In the genomic region with DNA sequence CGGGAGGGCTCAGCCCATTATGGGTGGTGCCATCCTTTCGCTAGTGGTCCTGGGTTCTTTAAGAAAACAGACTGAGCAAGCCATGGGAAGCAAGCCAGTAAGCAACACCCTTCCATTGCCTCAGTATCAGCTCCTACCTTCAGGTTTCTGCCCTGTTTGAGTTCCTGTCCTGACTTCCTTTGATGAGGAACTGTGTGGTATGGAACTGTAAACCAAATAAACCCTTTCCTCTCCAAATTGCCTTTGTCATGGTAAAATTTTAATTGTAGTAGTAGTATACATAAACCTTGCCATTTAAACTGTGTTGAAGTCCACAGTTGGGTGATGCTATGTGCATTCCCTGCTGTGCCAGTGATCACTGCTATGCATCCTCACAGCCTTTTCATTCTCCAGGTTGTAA, we compare ENCODE assay signal across 8 mouse cellular contexts. TPM values are rescaled to one million over a fixed set of nuclear protein-coding genes. Genes with fewer than 3 reads are reported as not detected.
DNase-seq lines count a peak whose midpoint lies in the region; ATAC-seq and TF ChIP-seq lines count a peak whose summit lies in the region.

No protein-coding gene starts in this region.

- in situ Hi-C loops in CH12.LX (cut with MboI; ENCODE audit: low pct_ligation_motif_present, low pct_unique_long_range_greater_than_20kb, low sequenced_read_pairs), result no loop called here

- no peaks in the 10 kb centered on the region for H3K36me3 ChIP-seq in heart, embryonic 12.5 days
- no peaks in the 10 kb centered on the region for H3K36me3 ChIP-seq in CH12.LX (replicated peaks in 1 of 2; ENCODE audit: control insufficient read depth in 1 of 2, insufficient read depth in 1 of 2, low read length in 1 of 2)
- H3K36me3 ChIP-seq in embryonic facial prominence, embryonic 15.5 days, result no peaks in the 10 kb centered on the region
- H3K36me3 ChIP-seq in liver, embryonic 15.5 days (replicated peaks), result no peaks in the 10 kb centered on the region

- no peak for DNase-seq in heart, postnatal 25 days (ENCODE audit: low spot score)
- DNase-seq in CH12.LX (ENCODE audit: extremely low read depth), result no peak
- no peak for DNase-seq in urinary bladder, adult 18-20 months (ENCODE audit: low spot score in 2 of 2)

- dilution Hi-C loops in CH12.LX (cut with MboI; ENCODE audit: extremely low pct_ligation_motif_present, extremely low pct_unique_long_range_greater_than_20kb, low sequenced_read_pairs), result no loop called here

- peaks cover 53% of the 10 kb centered on the region for H3K79me2 ChIP-seq in CH12.LX (replicated peaks; ENCODE audit: control insufficient read depth, extremely low read depth, insufficient read depth, poor library complexity, severe bottlenecking)

- no peak for TF ChIP-seq RAD21 in CH12.LX (IDR thresholded peaks at IDR 0.05; ENCODE audit: low read depth, low read length)

- no peak overlapping the region for H3K27ac ChIP-seq in heart, embryonic 12.5 days (ENCODE audit: poor library complexity, severe bottlenecking)
- peak overlapping the region; percentile 31; the same call in 1 of the 2 replicates for H3K27ac ChIP-seq in CH12.LX (ENCODE audit: insufficient read depth, low read depth)
- no peak overlapping the region for H3K27ac ChIP-seq in embryonic facial prominence, embryonic 15.5 days (replicated peaks)
- H3K27ac ChIP-seq in liver, embryonic 15.5 days (replicated peaks), result no peak overlapping the region

- no peaks in the 10 kb centered on the region for H3K9me3 ChIP-seq in heart, embryonic 12.5 days (replicated peaks)
- H3K9me3 ChIP-seq in CH12.LX (replicated peaks; ENCODE audit: low read length), result no peaks in the 10 kb centered on the region
- H3K9me3 ChIP-seq in embryonic facial prominence, embryonic 15.5 days (replicated peaks), result no peaks in the 10 kb centered on the region
- H3K9me3 ChIP-seq in liver, embryonic 15.5 days (replicated peaks), result no peaks in the 10 kb centered on the region

- H3K27me3 ChIP-seq in heart, embryonic 12.5 days (replicated peaks), result no peaks in the 10 kb centered on the region
- H3K27me3 ChIP-seq in CH12.LX (replicated peaks), result no peaks in the 10 kb centered on the region
- no peaks in the 10 kb centered on the region for H3K27me3 ChIP-seq in embryonic facial prominence, embryonic 15.5 days
- no peaks in the 10 kb centered on the region for H3K27me3 ChIP-seq in liver, embryonic 15.5 days

- TF ChIP-seq CTCF in CH12.LX (conservative IDR thresholded peaks at IDR 0.05 in 1 of 2, IDR thresholded peaks at IDR 0.05 in 1 of 2; ENCODE audit: low read depth in 2 of 2, low read length in 2 of 2), result no peak

- WGBS in heart, embryonic 12.5 days, result 61% methylated on average over 2 of the region's 2 CpGs
- 61% methylated on average over 2 of the region's 2 CpGs for WGBS in embryonic facial prominence, embryonic 15.5 days
- 53% methylated on average over 2 of the region's 2 CpGs for WGBS in liver, embryonic 15.5 days (ENCODE audit: insufficient replicate concordance)

- no peak for TF ChIP-seq EP300 in CH12.LX (IDR thresholded peaks at IDR 0.05; ENCODE audit: low read length)

- no peak overlapping the region for H3K9ac ChIP-seq in heart, embryonic 12.5 days
- peak overlapping the region; percentile 98 for H3K9ac ChIP-seq in CH12.LX (ENCODE audit: insufficient read depth, low read depth)
- no peak overlapping the region for H3K9ac ChIP-seq in embryonic facial prominence, embryonic 15.5 days
- H3K9ac ChIP-seq in liver, embryonic 15.5 days, result no peak overlapping the region

- H3K4me1 ChIP-seq in heart, embryonic 12.5 days (replicated peaks), result peaks cover 37% of the 10 kb centered on the region
- peaks cover 5 to 44% of the 10 kb centered on the region in 2 experiments for H3K4me1 ChIP-seq in CH12.LX (ENCODE audit: control insufficient read depth in 1 of 2, insufficient read depth in 2 of 2)
- peaks cover 27% of the 10 kb centered on the region for H3K4me1 ChIP-seq in embryonic facial prominence, embryonic 15.5 days
- peaks cover 54% of the 10 kb centered on the region for H3K4me1 ChIP-seq in liver, embryonic 15.5 days (replicated peaks)

- TF ChIP-seq POLR2A in CH12.LX (IDR thresholded peaks at IDR 0.05; ENCODE audit: low read depth, low read length), result no peak

- intact Hi-C loops in heart, postnatal 25 days (cut with DNase I), result loop anchor here (5.0 kb wide), 1 partner anchor 35 kb away; no protein-coding TSS in a partner anchor

- ATAC-seq in heart, embryonic 12.5 days (ENCODE audit: insufficient number of reproducible peaks, low FRiP score), result no peak
- no peak for ATAC-seq in embryonic facial prominence, embryonic 15.5 days (ENCODE audit: insufficient number of reproducible peaks, low FRiP score, low TSS enrichment, low read depth)
- no peak for ATAC-seq in liver, embryonic 15.5 days (ENCODE audit: insufficient read depth)
- no peak for ATAC-seq in monocyte, adult 5-6 weeks (replicated peaks; ENCODE audit: insufficient number of reproducible peaks, low FRiP score, low TSS enrichment, poor library complexity, severe bottlenecking)
- ATAC-seq in activated CD4-positive, CD25-positive, alpha-beta regulatory T cell, adult 4 months, result no peak

- 0 out of 2 replicates have a peak overlapping the region, but pooled peaks have one; percentile 24 for H3K4me3 ChIP-seq in heart, embryonic 12.5 days
- H3K4me3 ChIP-seq in CH12.LX (replicated peaks in 1 of 3; ENCODE audit: low read depth in 2 of 3, low read length in 2 of 3, poor library complexity in 1 of 3), result peak overlapping the region; percentile 65 to 100 (median 82)
- 0 out of 2 replicates have a peak overlapping the region, but pooled peaks have one; percentile 2 for H3K4me3 ChIP-seq in embryonic facial prominence, embryonic 15.5 days (replicated peaks)
- no peak overlapping the region for H3K4me3 ChIP-seq in liver, embryonic 15.5 days (replicated peaks)

- H3K4me2 ChIP-seq in heart, embryonic 12.5 days, result peak overlapping the region; percentile 53
- H3K4me2 ChIP-seq in CH12.LX (ENCODE audit: insufficient read depth, low read depth, poor library complexity, severe bottlenecking), result peak overlapping the region; percentile 91
- H3K4me2 ChIP-seq in embryonic facial prominence, embryonic 15.5 days (replicated peaks), result no peak overlapping the region
- peak overlapping the region; percentile 82 for H3K4me2 ChIP-seq in liver, embryonic 15.5 days

TF ChIP-seq in CH12.LX, 34 proteins besides CTCF, POLR2A, EP300 and RAD21:
- TF ChIP-seq HCFC1 (IDR thresholded peaks at IDR 0.05; ENCODE audit: low read depth, low read length) (no peak), TBP (conservative IDR thresholded peaks at IDR 0.05; ENCODE audit: low read depth, low read length) (no peak), MAX (IDR thresholded peaks at IDR 0.05; ENCODE audit: low read length) (no peak), SMC3 (IDR thresholded peaks at IDR 0.05; ENCODE audit: low read depth, low read length) (no peak), RCOR1 (conservative IDR thresholded peaks at IDR 0.05; ENCODE audit: low read depth, low read length) (no peak), USF2 (conservative IDR thresholded peaks at IDR 0.05; ENCODE audit: low read depth, low read length) (no peak), IRF4 (IDR thresholded peaks at IDR 0.05; ENCODE audit: low read depth, low read length) (no peak), ELF1 (IDR thresholded peaks at IDR 0.05; ENCODE audit: low read depth, low read length) (no peak), CHD2 (IDR thresholded peaks at IDR 0.05; ENCODE audit: low read length) (no peak), ZKSCAN1 (IDR thresholded peaks at IDR 0.05; ENCODE audit: borderline replicate concordance, low read depth, low read length) (no peak), TCF12 (IDR thresholded peaks at IDR 0.05; ENCODE audit: low read depth, low read length) (no peak)
TF ChIP-seq in CH12.LX: peak in this region for 0.

RNA-seq across cellular contexts. Expression of gene Rock2, which starts 2.5 kb away (rescaled TPM):
- 29.7 and 32.0 TPM in 2 replicates for polyA plus RNA-seq in heart, embryonic 12.5 days (2016; fragmentation: Nextera tagmentation; extraction: Ambion mirVana)
- 10 to 100 TPM; 72.8 to 84.7 TPM for total RNA-seq in heart, postnatal 25 days (2021)
- total RNA-seq in CH12.LX (2012; rRNA removed), result 34.9 and 39.1 TPM in 2 replicates
- total RNA-seq in CH12.LX (2014; rRNA removed), result 40.3 and 45.7 TPM in 2 replicates
- polyA plus RNA-seq in CH12.LX (2012; ENCODE audit: insufficient read length, low read depth), result 49.3 and 49.9 TPM in 2 replicates
- polyA plus RNA-seq in embryonic facial prominence, embryonic 15.5 days (2015; fragmentation: Nextera tagmentation; extraction: Ambion mirVana), result 17.7 and 17.9 TPM in 2 replicates
- polyA plus RNA-seq in liver, embryonic 15.5 days (2015; fragmentation: Nextera tagmentation; extraction: Ambion mirVana), result 5.6 and 6.3 TPM in 2 replicates
- 78.4 to 114 TPM (median 84.2 TPM) in 3 replicates for total RNA-seq in monocyte, adult 5-6 weeks (2017)
- 10 to 100 TPM; 10.8 to 11.3 TPM for polyA plus RNA-seq in activated CD4-positive, CD25-positive, alpha-beta regulatory T cell, adult 4 months (2017; shearing (Covaris generic))
